Mouse (Mus musculus): ENCODE data around the gene Wdr81. TPM values are rescaled to one million over a fixed set of nuclear protein-coding genes. Genes with fewer than 3 reads are reported as not detected.

Gene Wdr81
- total RNA-seq, 4 experiments from 2014 or later: 5.2 to 7.0 (median 6.2) TPM

DNA sequence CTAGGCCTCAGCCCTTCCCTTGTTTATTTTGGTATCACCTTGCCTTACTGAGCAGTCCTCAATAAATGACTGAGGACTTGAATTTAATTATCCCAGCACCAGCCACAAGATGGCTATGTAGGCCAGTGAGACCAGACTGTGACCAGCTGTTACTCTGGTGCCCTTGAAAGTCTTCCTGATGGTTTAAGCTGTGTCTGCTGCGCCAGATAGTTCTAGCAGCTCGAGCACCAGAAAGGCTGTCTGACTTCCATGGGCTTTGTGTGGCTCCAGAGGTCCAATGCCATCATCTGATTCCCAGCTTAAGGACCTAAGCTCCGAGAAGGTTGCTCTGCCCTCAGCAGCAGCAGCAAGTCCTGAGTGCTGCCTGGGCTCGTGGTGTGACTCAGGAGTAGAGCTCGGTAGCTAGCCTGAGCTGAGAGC lies 52.2 kb downstream of the Wdr81 start:
- no peak for DNase-seq (ENCODE audit: low spot score in 2 of 2)

DNA sequence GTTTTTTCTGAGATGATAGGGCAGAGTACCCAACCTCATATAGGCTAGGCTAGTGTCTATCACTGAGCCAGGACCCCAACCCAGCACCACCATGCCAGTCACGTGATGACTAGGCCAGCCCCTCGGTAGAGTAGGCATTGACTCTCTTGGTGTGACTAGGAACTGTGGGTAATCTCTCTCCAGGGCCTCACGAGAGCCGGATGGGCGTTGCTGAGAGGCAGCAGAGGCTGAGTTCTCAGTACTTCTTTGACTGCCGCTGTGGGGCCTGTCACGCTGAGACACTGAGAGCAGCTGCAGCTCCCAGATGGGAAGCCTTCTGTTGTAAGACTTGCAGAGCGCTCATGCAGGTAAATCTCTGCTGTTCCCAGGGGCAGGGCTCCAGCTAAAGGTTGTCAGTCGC lies 54.4 kb downstream of the Wdr81 start:
- DNase-seq (ENCODE audit: low spot score in 2 of 2): no peak

DNA sequence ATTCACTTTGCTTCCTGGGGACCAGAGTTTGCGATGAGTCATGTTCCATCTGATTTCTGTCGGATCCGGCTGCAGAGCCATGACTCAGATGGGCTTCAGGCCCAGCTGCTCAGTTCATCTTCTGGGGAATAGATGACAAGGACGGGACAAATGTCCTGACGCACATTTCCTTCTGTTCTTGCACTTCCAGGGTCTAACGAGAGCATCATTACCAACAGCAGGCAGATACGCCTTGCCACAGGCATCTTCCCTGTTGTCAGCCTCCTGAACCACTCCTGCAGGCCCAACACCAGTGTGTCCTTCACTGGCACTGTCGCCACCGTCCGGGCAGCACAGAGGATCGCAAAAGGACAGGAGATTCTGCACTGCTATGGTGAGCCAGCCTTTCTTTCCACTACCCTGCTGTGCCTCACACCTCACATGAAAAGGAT lies 55.1 kb downstream of the Wdr81 start:
- DNase-seq (ENCODE audit: low spot score in 2 of 2): no peak

DNA sequence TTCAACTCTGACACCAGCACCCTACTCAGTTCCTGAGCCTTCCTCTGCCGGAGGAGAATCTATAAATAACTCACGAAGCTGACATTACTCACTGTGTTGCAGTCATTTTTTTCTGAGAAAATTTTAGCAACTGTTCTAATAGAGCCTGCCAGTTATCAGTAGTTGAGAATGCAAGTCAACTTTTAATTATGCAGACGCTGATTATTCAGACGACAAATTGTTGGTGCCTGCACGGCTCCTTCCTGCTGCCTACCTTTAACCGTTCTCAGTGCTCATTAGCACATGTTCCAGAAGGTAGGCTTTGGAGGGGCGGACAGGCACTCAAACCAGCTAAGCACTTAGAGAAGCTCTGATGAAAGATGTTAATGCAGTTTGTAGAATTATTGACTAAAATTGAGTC lies 57.1 kb downstream of the Wdr81 start:
- DNase-seq (ENCODE audit: low spot score in 2 of 2): no peak

DNA sequence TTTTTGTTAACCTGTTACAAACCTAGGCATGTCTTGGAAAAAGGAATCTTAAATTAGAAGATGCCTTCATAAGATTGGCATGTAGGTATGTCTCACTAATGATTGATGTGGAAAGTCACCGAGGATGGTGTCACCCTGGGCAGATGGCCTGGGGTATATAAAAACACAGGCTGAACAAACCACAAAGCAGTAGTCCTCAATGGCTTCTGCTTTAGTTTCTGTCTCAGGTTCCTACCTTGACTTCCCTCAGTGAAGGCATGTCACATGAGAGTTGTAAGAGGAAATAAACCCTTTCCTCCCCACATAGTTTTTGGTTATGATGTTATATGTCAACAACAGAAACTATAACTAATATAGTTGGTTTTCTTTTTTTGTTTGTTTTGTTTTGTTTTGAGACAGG lies 58.9 kb downstream of the Wdr81 start:
- DNase-seq (ENCODE audit: low spot score in 2 of 2): no peak

Small RNA genes lying within 50 kb of the gene (microRNA-seq; reads per million reads assigned to microRNA genes)
- 54,431 reads per million, percentile 98 among the genes with 10 or more reads in this experiment for gene Mir22

Other genes with a start within 250 kb of the Wdr81 start
- 10 to 100 TPM; 67.0 to 73.3 (median 70.6) TPM for gene Rpa1, start 106.4 kb downstream of the Wdr81 start, total RNA-seq (2022)
- 1 to 10 TPM; 4.0 to 5.4 (median 4.7) TPM for gene Smyd4, start 106.3 kb downstream of the Wdr81 start, total RNA-seq (2022)
- gene Serpinf1, start 32.0 kb downstream of the Wdr81 start, total RNA-seq (2022): 10 to 100 TPM; 21.1 to 74.1 (median 37.8) TPM
- gene Serpinf2, start 15.1 kb downstream of the Wdr81 start, total RNA-seq (2022): under 1 TPM in 1 of 4 experiments, not detected in 3; 0.38 TPM
- 1 to 10 TPM; 1.9 to 2.9 (median 2.4) TPM for gene Tlcd2, start 7.0 kb upstream of the Wdr81 start, total RNA-seq (2022)
- gene Prpf8, start 32.1 kb upstream of the Wdr81 start, total RNA-seq (2022): 10 to 100 TPM; 73.7 to 90.1 (median 78.3) TPM
- 10 to 100 TPM; 28.7 to 34.0 (median 30.9) TPM for gene Rilp, start 55.4 kb upstream of the Wdr81 start, total RNA-seq (2022)
- 1 to 10 TPM; 1.6 to 2.8 (median 2.1) TPM for gene Scarf1, start 58.8 kb upstream of the Wdr81 start, total RNA-seq (2022)
- 10 to 100 TPM; 22.0 to 28.2 (median 24.4) TPM for gene Slc43a2, start 77.0 kb upstream of the Wdr81 start, total RNA-seq (2022)
- 100 to 1,000 TPM; 153 to 214 (median 207) TPM for gene Pitpna, start 133.4 kb upstream of the Wdr81 start, total RNA-seq (2022)
- gene Inpp5k, start 176.3 kb upstream of the Wdr81 start, total RNA-seq (2022): 10 to 100 TPM; 20.2 to 25.3 (median 23.6) TPM
- 10 to 100 TPM; 29.7 to 34.7 (median 32.1) TPM for gene Myo1c, start 195.8 kb upstream of the Wdr81 start, total RNA-seq (2022)
- 10 to 100 TPM; 48.7 to 68.4 (median 50.0) TPM for gene Crk, start 224.5 kb upstream of the Wdr81 start, total RNA-seq (2022)